Mouse (Mus musculus) megakaryocyte progenitor cell, adult 5-6 weeks (primary cell): ENCODE measurements around the gene Capza1. TPM values are rescaled to one million over a fixed set of nuclear protein-coding genes. Genes with fewer than 3 reads are reported as not detected.
"Not testable (repeated sequence)": the region's sequence is repeated elsewhere in the genome, so short reads cannot be mapped to it uniquely, and the experiment has no call there.

Experiments
- ATAC-seq: replicated peaks from 2 replicates; pipeline ENCODE4 v1.8.0; 2016; ENCODE audit warnings: mild to moderate bottlenecking, moderate TSS enrichment, inconsistent platforms; ENCODE audit not compliant: poor library complexity
- total RNA-seq, 2 experiments: library from RNA; stranded (forward) in 1 of 2; stranded (reverse) in 1 of 2; fragments of 157-497, 149-512 nt in 1 of 2; fragments of 200-1000 nt in 1 of 2; gene quantifications; 2 replicates each; pipeline versions ENCODE4 v1.2.3 to v1.2.4; 2015 to 2017

Capza1 gene
- total RNA-seq, 2 experiments from 2014 or later = 273 to 294 TPM

- peak; percentile 69 for ATAC-seq
Measured at GRCm38 (mm10) chr3:104817991-104818748, 46.1 kb downstream of the Capza1 start, which contains the start of gene Mov10. Gene Mov10 (minus strand): TSS chr3:104818563.

- ATAC-seq = peak; percentile 30
Measured at GRCm38 (mm10) chr3:104817481-104817990, 46.8 kb downstream of the Capza1 start.

- no peak for ATAC-seq
Measured at GRCm38 (mm10) chr3:104816130-104816529, 48.2 kb downstream of the Capza1 start.

- ATAC-seq = no peak
Measured at GRCm38 (mm10) chr3:104815346-104815745, 49.0 kb downstream of the Capza1 start.

- ATAC-seq = no peak
Measured at GRCm38 (mm10) chr3:104814746-104815145, 49.6 kb downstream of the Capza1 start.

GRCm38 (mm10) chr3:104813227-104813626, 51.1 kb downstream of the Capza1 start:
- ATAC-seq = not testable (repeated sequence)

GRCm38 (mm10) chr3:104812254-104812653, 52.1 kb downstream of the Capza1 start:
- 0 out of 2 replicates have a peak, but pooled peaks have one; percentile 31 for ATAC-seq

GRCm38 (mm10) chr3:104811752-104812151, 52.6 kb downstream of the Capza1 start:
- no peak for ATAC-seq

GRCm38 (mm10) chr3:104805539-104805938, 58.8 kb downstream of the Capza1 start:
- no peak for ATAC-seq

GRCm38 (mm10) chr3:104804312-104804711, 60.0 kb downstream of the Capza1 start:
- no peak for ATAC-seq

GRCm38 (mm10) chr3:104801481-104801880, 62.8 kb downstream of the Capza1 start:
- ATAC-seq = no peak

- no peak for ATAC-seq
Measured at GRCm38 (mm10) chr3:104800681-104801080, 63.6 kb downstream of the Capza1 start.

- no peak for ATAC-seq
Measured at GRCm38 (mm10) chr3:104796430-104797082, 67.7 kb downstream of the Capza1 start.

GRCm38 (mm10) chr3:104795661-104796340, 68.5 kb downstream of the Capza1 start:
- no peak for ATAC-seq

- no peak for ATAC-seq
Measured at GRCm38 (mm10) chr3:104794953-104795470, 69.3 kb downstream of the Capza1 start.

GRCm38 (mm10) chr3:104793871-104794828, 70.2 kb downstream of the Capza1 start:
- peak; percentile 40 for ATAC-seq

- 0 out of 2 replicates have a peak, but pooled peaks have one; percentile 36 for ATAC-seq
Measured at GRCm38 (mm10) chr3:104792360-104793270, 71.7 kb downstream of the Capza1 start.

GRCm38 (mm10) chr3:104791671-104792070, 72.6 kb downstream of the Capza1 start:
- ATAC-seq = no peak

- ATAC-seq = no peak
Measured at GRCm38 (mm10) chr3:104791017-104791416, 73.3 kb downstream of the Capza1 start.
